Mouse (Mus musculus): ENCODE data around the gene Kalrn.

The Kalrn gene

GRCm38 (mm10) chr16:34204527-34205139, 368.7 kb downstream of the Kalrn start:
- DNase-seq (ENCODE audit: low read depth, low spot score): no peak

GRCm38 (mm10) chr16:34199543-34199942, 373.8 kb downstream of the Kalrn start:
- no peak for DNase-seq (ENCODE audit: low read depth, low spot score)

GRCm38 (mm10) chr16:34192959-34193842, 380.1 kb downstream of the Kalrn start:
- peak; percentile 48 for DNase-seq (ENCODE audit: low read depth, low spot score)

- DNase-seq (ENCODE audit: low read depth, low spot score): peak; percentile 18
Measured at GRCm38 (mm10) chr16:34184721-34185120, 388.6 kb downstream of the Kalrn start.

GRCm38 (mm10) chr16:34183186-34183585, 390.1 kb downstream of the Kalrn start:
- DNase-seq (ENCODE audit: low read depth, low spot score): no peak

GRCm38 (mm10) chr16:34175625-34176024, 397.7 kb downstream of the Kalrn start:
- DNase-seq (ENCODE audit: low read depth, low spot score): peak; percentile 90

GRCm38 (mm10) chr16:34172572-34173181, 400.7 kb downstream of the Kalrn start:
- DNase-seq (ENCODE audit: low read depth, low spot score): no peak

GRCm38 (mm10) chr16:34167042-34167441, 406.3 kb downstream of the Kalrn start:
- no peak for DNase-seq (ENCODE audit: low read depth, low spot score)

- DNase-seq (ENCODE audit: low read depth, low spot score): no peak
Measured at GRCm38 (mm10) chr16:34163086-34163485, 410.2 kb downstream of the Kalrn start.

GRCm38 (mm10) chr16:34159576-34159975, 413.8 kb downstream of the Kalrn start:
- no peak for DNase-seq (ENCODE audit: low read depth, low spot score)

- DNase-seq (ENCODE audit: low read depth, low spot score): no peak
Measured at GRCm38 (mm10) chr16:34157386-34158135, 415.8 kb downstream of the Kalrn start.

- DNase-seq (ENCODE audit: low read depth, low spot score): no peak
Measured at GRCm38 (mm10) chr16:34155696-34156095, 417.6 kb downstream of the Kalrn start.

GRCm38 (mm10) chr16:34154903-34155302, 418.4 kb downstream of the Kalrn start:
- DNase-seq (ENCODE audit: low read depth, low spot score): peak; percentile 52

GRCm38 (mm10) chr16:34151528-34152071, 421.7 kb downstream of the Kalrn start:
- DNase-seq (ENCODE audit: low read depth, low spot score): no peak

- no peak for DNase-seq (ENCODE audit: low read depth, low spot score)
Measured at GRCm38 (mm10) chr16:34141670-34142069, 431.7 kb downstream of the Kalrn start.

GRCm38 (mm10) chr16:34135074-34135473, 438.3 kb downstream of the Kalrn start:
- DNase-seq (ENCODE audit: low read depth, low spot score): no peak

- no peak for DNase-seq (ENCODE audit: low read depth, low spot score)
Measured at GRCm38 (mm10) chr16:34134628-34135027, 438.7 kb downstream of the Kalrn start.

GRCm38 (mm10) chr16:34125595-34125994, 447.7 kb downstream of the Kalrn start:
- peak; percentile 64 for DNase-seq (ENCODE audit: low read depth, low spot score)

GRCm38 (mm10) chr16:34122486-34122885, 450.8 kb downstream of the Kalrn start:
- DNase-seq (ENCODE audit: low read depth, low spot score): no peak

GRCm38 (mm10) chr16:34121288-34121687, 452.0 kb downstream of the Kalrn start:
- DNase-seq (ENCODE audit: low read depth, low spot score): no peak

GRCm38 (mm10) chr16:34120801-34121201, 452.5 kb downstream of the Kalrn start:
- DNase-seq (ENCODE audit: low read depth, low spot score): no peak

Measured in ES-CJ7 (cell line).